Mouse (Mus musculus): ENCODE measurements around the gene Exoc6b.

The Exoc6b gene

DNA sequence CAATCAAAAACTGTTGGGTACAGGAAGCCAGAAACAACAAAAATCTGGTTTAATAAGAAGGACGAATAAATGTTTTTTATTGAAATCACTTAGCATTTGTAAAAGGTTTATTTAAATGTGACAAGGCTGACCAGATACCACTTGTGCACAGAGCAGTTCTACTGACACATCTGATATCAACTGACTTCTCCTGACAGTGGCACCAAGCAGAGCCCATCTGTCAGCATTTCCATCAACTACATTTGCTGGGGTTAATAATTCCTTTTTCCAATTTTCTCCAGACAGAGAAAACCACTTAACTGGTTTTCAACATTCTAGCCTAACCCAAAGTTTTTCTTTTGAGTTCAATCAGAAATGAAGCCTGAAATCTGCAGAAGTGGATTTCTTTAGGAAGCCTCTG, 100.8 kb downstream of the Exoc6b start:
- no peak for DNase-seq

DNA sequence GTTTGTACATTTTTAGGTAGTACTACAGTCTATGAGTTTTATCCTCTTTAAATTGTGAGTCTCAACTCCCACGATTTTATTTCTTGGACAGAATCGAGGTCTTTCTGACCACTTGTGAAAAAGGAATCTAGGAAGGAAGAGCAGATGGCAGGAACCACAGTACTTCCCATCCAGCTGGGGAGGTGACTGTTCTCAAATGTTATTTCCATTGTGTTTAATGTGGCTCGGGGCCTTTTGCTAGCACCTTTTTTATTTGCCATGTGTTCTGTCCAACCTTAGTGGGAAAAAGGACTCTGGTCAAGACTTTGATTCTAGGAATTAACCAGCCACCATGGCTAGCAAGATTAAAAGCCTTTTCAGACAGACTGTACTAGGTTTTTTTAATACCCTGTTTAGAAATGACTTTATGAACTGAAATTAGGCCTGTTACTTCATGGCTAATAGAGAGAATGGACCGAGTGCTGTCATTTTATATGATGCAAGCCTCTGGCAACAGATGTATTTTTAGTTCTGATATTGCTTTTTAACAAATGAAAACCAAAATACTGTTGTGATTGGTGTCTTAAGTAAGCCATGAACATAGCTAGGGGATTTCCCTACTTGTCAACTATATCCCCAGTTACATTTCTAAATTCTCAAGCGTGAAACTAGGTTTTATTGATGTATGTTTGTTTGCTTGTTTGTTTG, 104.4 kb downstream of the Exoc6b start:
- DNase-seq = no peak

- no peak for DNase-seq
These were observed 106.3 kb downstream of the Exoc6b start for GRCm38 (mm10) chr6:84963044-84963443.

GRCm38 (mm10) chr6:84961763-84962162, 107.5 kb downstream of the Exoc6b start:
- no peak for DNase-seq

- no peak for DNase-seq
These were observed 109.8 kb downstream of the Exoc6b start for GRCm38 (mm10) chr6:84959520-84959919.

DNA sequence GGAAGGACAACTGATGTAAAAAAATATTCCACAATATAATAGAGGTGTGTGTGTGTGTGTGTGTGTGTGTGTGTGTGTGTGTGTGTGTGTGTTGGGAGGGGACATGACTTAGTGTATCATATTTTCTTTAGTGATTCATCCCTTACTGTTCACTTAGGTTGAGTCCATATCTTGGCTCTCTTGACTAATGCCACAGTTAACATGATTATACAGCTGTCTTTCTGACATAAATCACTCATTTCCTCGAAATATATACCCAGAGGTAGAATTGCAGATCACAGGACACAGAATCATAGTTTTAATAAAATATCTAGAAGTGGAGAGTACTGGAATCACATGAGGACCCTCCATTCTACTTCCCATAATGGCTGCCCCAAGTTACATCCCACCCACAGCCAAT, 117.7 kb downstream of the Exoc6b start:
- no peak for DNase-seq

GRCm38 (mm10) chr6:84946569-84946968, 122.7 kb downstream of the Exoc6b start:
- DNase-seq = no peak

- DNase-seq = no peak
These were observed 123.2 kb downstream of the Exoc6b start for GRCm38 (mm10) chr6:84946106-84946505.

GRCm38 (mm10) chr6:84932953-84933921, 136.1 kb downstream of the Exoc6b start:
- no peak for DNase-seq

- no peak for DNase-seq
These were observed 138.3 kb downstream of the Exoc6b start for GRCm38 (mm10) chr6:84931051-84931450.

DNA sequence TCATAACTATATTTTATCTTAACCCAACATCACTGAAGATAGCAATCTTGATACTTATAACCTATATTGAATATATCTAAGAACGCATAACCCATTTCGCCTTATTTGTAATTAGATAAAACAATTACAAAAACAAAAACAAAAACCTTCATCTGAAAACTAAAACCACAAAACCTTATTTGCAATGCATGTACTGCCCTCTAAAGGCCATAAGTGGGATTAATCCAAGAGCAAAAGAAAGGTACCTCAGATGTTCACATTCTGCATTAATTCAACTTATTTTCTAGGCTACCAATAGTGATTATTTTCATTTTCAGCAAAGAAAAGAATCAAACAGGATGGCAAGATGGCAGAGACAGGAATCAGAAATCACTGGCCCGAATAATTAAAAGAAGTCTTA, 143.2 kb downstream of the Exoc6b start:
- DNase-seq = no peak

GRCm38 (mm10) chr6:84923760-84924221, 145.5 kb downstream of the Exoc6b start:
- DNase-seq = no peak

DNA sequence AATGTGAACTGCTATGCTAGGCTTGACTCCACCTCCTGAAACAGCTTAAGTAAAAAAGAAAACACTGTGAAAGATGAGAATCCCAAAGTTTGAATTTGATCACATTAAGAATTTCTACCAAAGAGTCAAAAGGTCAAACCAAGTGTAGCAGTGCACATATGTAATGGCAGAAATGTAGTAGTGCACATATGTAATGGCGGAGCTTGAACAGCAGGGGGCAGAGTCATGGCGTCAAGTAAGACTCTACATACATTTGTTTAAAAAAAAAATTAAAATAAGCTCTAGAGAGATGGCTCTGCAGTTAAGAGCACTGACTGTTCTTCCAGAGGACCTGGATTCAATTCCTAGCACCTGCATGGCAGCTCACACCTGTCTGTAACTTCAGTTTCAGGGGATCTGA, 153.0 kb downstream of the Exoc6b start:
- DNase-seq = peak; percentile 40

DNA sequence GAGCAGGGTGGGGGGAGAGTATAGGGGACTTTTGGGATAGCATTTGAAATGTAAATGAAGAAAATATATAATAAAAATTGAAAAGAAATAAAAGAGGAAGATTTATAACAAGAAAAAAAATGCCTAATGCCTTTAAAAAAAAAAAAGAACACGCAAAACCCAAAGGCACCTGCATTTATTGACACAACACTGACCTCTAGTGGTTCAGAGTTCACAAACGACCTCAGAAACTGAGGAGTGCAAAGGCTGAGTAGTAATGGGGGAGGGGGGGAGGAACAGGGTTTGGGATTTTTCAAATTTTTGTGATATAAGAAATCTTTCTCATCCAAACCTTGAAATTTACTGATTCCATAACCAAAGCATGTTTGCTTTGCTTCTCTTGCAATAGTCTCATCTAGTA, 156.9 kb downstream of the Exoc6b start:
- DNase-seq = no peak

GRCm38 (mm10) chr6:84899002-84899774, 170.1 kb downstream of the Exoc6b start:
- no peak for DNase-seq

DNA sequence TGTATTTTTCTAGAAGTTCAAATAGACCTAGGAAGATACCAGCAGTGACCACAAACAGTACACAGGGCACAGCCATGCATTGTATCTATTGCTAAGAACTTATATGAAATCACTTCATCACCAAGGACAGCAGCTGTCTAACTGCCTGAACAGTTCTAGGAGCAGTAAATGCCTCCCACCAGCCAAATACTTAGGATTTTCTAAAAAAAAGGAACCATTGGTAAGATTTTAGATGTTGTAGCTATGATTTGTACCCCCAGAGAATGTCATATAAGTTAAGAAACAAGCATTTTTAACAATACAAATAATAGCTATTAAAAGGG, 175.6 kb downstream of the Exoc6b start:
- DNase-seq = no peak

DNA sequence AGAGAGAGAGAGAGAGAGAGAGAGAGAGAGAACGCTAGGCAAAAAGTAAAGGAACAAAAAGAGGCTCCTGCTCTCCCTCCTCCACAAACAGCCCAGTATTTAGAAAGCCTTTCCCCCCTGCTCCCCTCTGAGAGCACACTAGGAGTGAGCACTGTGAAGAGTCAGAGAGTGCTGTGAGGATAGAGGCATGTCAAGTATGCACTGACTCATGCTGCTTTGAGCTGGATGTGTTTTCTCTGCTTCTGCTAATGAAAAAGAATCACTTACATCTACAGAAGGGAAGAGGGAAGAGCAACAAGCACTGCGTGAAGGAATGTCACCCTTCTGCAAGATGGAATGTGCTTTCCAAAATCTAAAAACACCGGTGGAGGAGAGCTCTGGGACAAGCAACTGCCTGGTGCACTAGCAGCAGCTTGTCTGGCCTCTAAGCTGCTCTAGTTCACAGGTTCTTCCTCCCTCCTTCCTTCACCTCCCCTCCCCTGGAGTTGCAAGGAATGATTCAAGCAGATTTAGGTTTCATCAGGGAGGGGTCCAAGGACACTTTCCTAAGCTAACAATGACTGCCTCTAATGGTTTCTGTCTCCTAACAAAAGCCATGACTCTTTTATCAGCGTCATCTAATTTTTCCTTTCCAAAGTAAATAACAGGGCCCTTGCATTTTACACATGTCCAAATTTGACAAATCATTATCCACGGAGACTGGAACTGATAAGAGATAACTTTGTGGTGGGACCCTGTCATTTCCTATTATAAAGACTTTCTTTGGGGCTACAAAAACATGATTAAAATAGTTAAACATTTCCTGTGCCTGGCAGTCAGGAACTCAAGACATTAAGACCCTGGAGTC, 176.2 kb downstream of the Exoc6b start:
- DNase-seq = no peak

DNA sequence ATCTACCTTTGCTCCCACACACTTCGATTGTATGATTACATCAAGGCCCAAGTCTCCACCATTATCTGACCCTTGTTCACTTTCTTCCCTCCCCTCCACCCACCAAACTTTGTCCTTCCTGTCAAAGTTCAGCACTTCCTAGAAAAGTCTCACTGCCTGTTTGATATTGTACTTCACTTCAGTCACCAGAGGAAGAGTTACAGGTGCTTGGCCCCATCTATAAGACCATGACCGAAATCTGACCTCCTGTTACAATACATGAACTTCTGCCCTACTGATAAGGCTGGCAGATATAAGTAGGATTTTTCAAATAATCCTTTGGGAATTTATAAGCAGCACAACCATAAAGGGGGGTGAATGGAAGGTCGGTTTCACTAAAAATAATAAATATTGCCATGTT, 182.8 kb downstream of the Exoc6b start:
- DNase-seq = no peak

DNA sequence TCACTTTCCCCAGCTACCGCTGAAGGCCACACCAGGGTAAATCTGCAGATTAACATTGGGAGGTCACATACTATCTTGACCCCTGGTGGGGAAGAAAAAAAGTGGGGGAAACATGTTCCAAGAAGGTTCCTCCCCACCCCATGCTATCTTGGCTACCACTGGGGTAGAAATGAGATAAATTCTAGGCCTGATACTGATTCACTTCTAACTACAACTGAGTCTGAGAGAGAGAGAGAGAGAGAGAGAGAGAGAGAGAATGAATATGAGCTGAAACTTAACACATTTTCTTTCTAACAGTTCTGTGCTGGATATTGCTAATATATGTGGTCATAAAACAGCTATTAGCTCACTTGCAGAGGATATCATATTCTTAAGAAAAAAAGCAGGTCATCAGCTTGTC, 184.2 kb downstream of the Exoc6b start:
- DNase-seq = no peak

GRCm38 (mm10) chr6:84883720-84884119, 185.6 kb downstream of the Exoc6b start:
- no peak for DNase-seq

DNA sequence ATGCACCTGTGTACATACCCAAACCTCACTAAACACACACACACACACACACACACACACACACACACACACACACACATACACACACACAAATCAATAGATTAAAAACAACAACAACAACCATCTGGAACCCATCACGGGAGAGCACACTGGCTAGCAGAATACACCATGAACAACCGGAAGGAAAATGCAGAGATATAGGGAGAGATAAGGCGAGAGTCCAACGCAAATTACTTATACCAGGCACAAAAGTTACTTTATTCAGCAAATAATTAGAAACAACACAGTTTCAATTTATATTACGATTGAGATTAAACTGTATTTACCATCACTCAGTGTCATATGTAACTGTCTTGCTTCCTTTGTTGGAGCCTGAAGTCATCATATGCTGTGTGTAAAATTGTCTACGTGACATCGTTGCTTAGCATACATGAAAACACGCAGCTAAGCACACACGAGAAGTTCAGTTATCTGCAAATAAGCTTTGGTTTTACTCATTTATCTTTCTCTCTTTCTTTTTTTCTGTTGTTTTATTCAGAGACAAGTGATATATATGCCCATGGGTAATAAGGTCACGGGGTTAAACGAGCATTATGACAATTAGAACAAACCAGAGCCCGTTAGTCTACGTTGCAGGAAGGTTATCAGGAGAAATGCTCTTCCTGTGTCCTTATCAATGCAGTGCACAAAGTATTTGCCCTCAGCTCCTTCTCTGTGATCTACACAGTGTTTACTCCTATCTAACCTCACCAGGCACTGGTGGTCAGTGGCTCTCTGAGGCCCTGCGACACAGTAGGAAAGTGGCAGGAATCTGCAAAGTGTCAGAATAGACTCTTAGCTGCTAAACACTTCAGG, 186.4 kb downstream of the Exoc6b start:
- no peak for DNase-seq

Measured in thymus, postnatal 25 days (tissue).